Mouse (Mus musculus) CH12.LX (cell line): ENCODE data around the gene Jdp2.

Source experiments
- CTCF ChIP-seq, 2 experiments: IDR thresholded peaks in 1 of 2; conservative IDR thresholded peaks in 1 of 2; 2 replicates each; pipeline ENCODE4 v1.5.1; 2011 to 2012; ENCODE audit warnings: low read depth in 2 of 2, low read length in 2 of 2, improper control_type of control experiment in 1 of 2, inconsistent platforms in 1 of 2, mild to moderate bottlenecking in 1 of 2, moderate library complexity in 1 of 2
- EP300 ChIP-seq: IDR thresholded peaks from 2 replicates; pipeline ENCODE4 v1.6.1; 2011; ENCODE audit warnings: low read length, improper control_type of control experiment
- POLR2A ChIP-seq: IDR thresholded peaks from 2 replicates; pipeline ENCODE4 v1.6.1; 2011; ENCODE audit warnings: low read depth, mild to moderate bottlenecking, improper control_type of control experiment, low read length

GRCm38 (mm10) chr12:85638541-85639325 is 39.9 kb downstream of the Jdp2 start:
- TF ChIP-seq EP300 (no peak), CTCF (conservative IDR thresholded peaks at IDR 0.05 in 1 of 2, IDR thresholded peaks at IDR 0.05 in 1 of 2; ENCODE audit: low read depth in 2 of 2, low read length in 2 of 2) (no peak), POLR2A (no peak; the same call in 1 of the 2 replicates)
